Mouse (Mus musculus) lung, embryonic 14.5 days (tissue): ENCODE measurements at regions not wholly inside any gene's neighbourhood (a gene's known extent, or its start where the extent isn't known, plus 50 kb on each side); places are given as distances from the start of the nearest gene placed in this dataset.

Experiments used
- ATAC-seq: fragments of 200-750 bp; cut with Nextera tagmentation; 2 replicates; pipeline ENCODE4 v1.8.0; 2017; ENCODE audit warnings: mild to moderate bottlenecking, moderate TSS enrichment, moderate library complexity; ENCODE audit not compliant: insufficient read depth
- DNase-seq: peaks from one replicate; pipeline ENCODE4 v3.0.0-alpha.2; 2015
- H3K27ac ChIP-seq: fragments of 300-500 bp; sonication (generic); 2 replicates; pipeline ENCODE4 v1.5.1; 2014; ENCODE audit warnings: low read depth, mild to moderate bottlenecking, moderate library complexity
- H3K27me3 ChIP-seq: fragments of 300-500 bp; sonication (generic); 2 replicates; pipeline ENCODE4 v1.6.1; 2014; ENCODE audit warnings: low read length, control low read depth; ENCODE audit not compliant: insufficient read depth
- H3K36me3 ChIP-seq: fragments of 300-500 bp; sonication (generic); 2 replicates; pipeline ENCODE4 v1.6.1; 2014; ENCODE audit warnings: control low read depth; ENCODE audit not compliant: insufficient read depth
- H3K4me1 ChIP-seq: fragments of 300-500 bp; sonication (generic); 2 replicates; pipeline ENCODE4 v1.6.1; 2014; ENCODE audit warnings: antibody characterized with exemption, control low read depth; ENCODE audit not compliant: insufficient read depth
- H3K4me2 ChIP-seq: fragments of 300-500 bp; sonication (generic); 2 replicates; pipeline ENCODE4 v1.6.1; 2014; ENCODE audit warnings: mild to moderate bottlenecking
- H3K4me3 ChIP-seq: fragments of 300-500 bp; sonication (generic); 2 replicates; pipeline ENCODE4 v1.5.1; 2014; ENCODE audit warnings: low read depth, low read length
- H3K9ac ChIP-seq: fragments of 300-500 bp; sonication (generic); 2 replicates; pipeline ENCODE4 v1.6.1; 2014
- H3K9me3 ChIP-seq: fragments of 300-500 bp; sonication (generic); 2 replicates; pipeline ENCODE4 v1.6.1; 2016; ENCODE audit warnings: low read depth, low read length, control low read depth
- CTCF ChIP-seq: IDR thresholded peaks from 2 replicates; pipeline ENCODE4 v1.5.1; 2016; ENCODE audit warnings: antibody characterized with exemption, low read depth
- WGBS: fragments of 180-500 bp; shearing (Covaris S2); extraction: QIAGEN DNeasy Blood & Tissue Kit; methylation state at CpG from one replicate; pipeline ENCODE4 v1.1.7; 2014; 5-methylcytosine and 5-hydroxymethylcytosine counted together

- DNase-seq, result peak; percentile 63
- H3K4me2 ChIP-seq, result no peak overlapping the region
- no peaks in the 10 kb centered on the region for H3K4me1 ChIP-seq
- ATAC-seq, result peak; percentile 52; the same call in 1 of the 2 replicates
- no peak overlapping the region for H3K27ac ChIP-seq
- H3K9ac ChIP-seq, result no peak overlapping the region
- WGBS, result 19% methylated on average over 7 of the region's 7 CpGs
- H3K36me3 ChIP-seq, result no peaks in the 10 kb centered on the region
- no peaks in the 10 kb centered on the region for H3K9me3 ChIP-seq
- no peak for TF ChIP-seq CTCF
- H3K4me3 ChIP-seq, result no peak overlapping the region
- peaks cover 5% of the 10 kb centered on the region; the same call in 1 of the 2 replicates for H3K27me3 ChIP-seq
Observed at GRCm38 (mm10) chr4:124035192-124035591, 117.4 kb upstream of the 4930535I16Rik start.

- no peak overlapping the region for H3K9ac ChIP-seq
- H3K9me3 ChIP-seq, result no peaks in the 10 kb centered on the region
- H3K4me2 ChIP-seq, result no peak overlapping the region
- DNase-seq, result no peak
- no peak for TF ChIP-seq CTCF
- no peak overlapping the region for H3K4me3 ChIP-seq
- H3K36me3 ChIP-seq, result no peaks in the 10 kb centered on the region
- 72% methylated on average over 12 of the region's 12 CpGs for WGBS
- ATAC-seq, result no peak
- H3K4me1 ChIP-seq, result no peaks in the 10 kb centered on the region
- no peak overlapping the region for H3K27ac ChIP-seq
- no peaks in the 10 kb centered on the region; the same call in 1 of the 2 replicates for H3K27me3 ChIP-seq
Observed at GRCm38 (mm10) chr4:124028061-124028460, 110.2 kb upstream of the 4930535I16Rik start.

GRCm38 (mm10) chr4:124016401-124016800, 98.6 kb upstream of the 4930535I16Rik start:
- peak; percentile 56 for DNase-seq
- 57% methylated on average over 3 of the region's 3 CpGs for WGBS
- H3K27me3 ChIP-seq, result no peaks in the 10 kb centered on the region
- no peak for ATAC-seq
- no peak for TF ChIP-seq CTCF
- no peak overlapping the region for H3K27ac ChIP-seq
- no peak overlapping the region for H3K4me2 ChIP-seq
- H3K4me1 ChIP-seq, result no peaks in the 10 kb centered on the region
- H3K9ac ChIP-seq, result no peak overlapping the region
- no peak overlapping the region for H3K4me3 ChIP-seq
- H3K36me3 ChIP-seq, result no peaks in the 10 kb centered on the region
- no peaks in the 10 kb centered on the region for H3K9me3 ChIP-seq

GRCm38 (mm10) chr4:124015323-124015722, 97.5 kb upstream of the 4930535I16Rik start:
- Histone ChIP-seq H3K27me3 (no peaks in the 10 kb centered on the region), H3K27ac (no peak overlapping the region), H3K36me3 (no peaks in the 10 kb centered on the region), H3K4me3 (no peak overlapping the region), H3K4me2 (no peak overlapping the region), H3K9ac (no peak overlapping the region), H3K4me1 (no peaks in the 10 kb centered on the region), H3K9me3 (no peaks in the 10 kb centered on the region)
- no peak for ATAC-seq
- DNase-seq, result no peak
- WGBS, result 25% methylated on average over 6 of the region's 6 CpGs
- TF ChIP-seq CTCF, result no peak

GRCm38 (mm10) chr4:124012406-124012805, 94.6 kb upstream of the 4930535I16Rik start:
- no peaks in the 10 kb centered on the region for H3K36me3 ChIP-seq
- no peak overlapping the region for H3K4me3 ChIP-seq
- no peaks in the 10 kb centered on the region for H3K9me3 ChIP-seq
- no peak overlapping the region for H3K9ac ChIP-seq
- H3K27me3 ChIP-seq, result no peaks in the 10 kb centered on the region
- H3K27ac ChIP-seq, result no peak overlapping the region
- 40% methylated on average over 6 of the region's 6 CpGs for whole genome bisulfite sequencing
- no peaks in the 10 kb centered on the region for H3K4me1 ChIP-seq
- no peak for TF ChIP-seq CTCF
- ATAC-seq (no peak), DNase-seq (no peak)
- H3K4me2 ChIP-seq, result no peak overlapping the region

GRCm38 (mm10) chr4:124008725-124009124, 90.9 kb upstream of the 4930535I16Rik start:
- H3K9me3 ChIP-seq, result no peaks in the 10 kb centered on the region
- H3K4me2 ChIP-seq, result no peak overlapping the region
- H3K9ac ChIP-seq, result no peak overlapping the region
- ATAC-seq (no peak), DNase-seq (no peak)
- H3K4me1 ChIP-seq, result peaks cover 9% of the 10 kb centered on the region
- no peak overlapping the region for H3K27ac ChIP-seq
- 92% methylated on average over 1 of the region's 1 CpGs for WGBS
- no peak for TF ChIP-seq CTCF
- no peaks in the 10 kb centered on the region for H3K27me3 ChIP-seq
- no peaks in the 10 kb centered on the region for H3K36me3 ChIP-seq
- H3K4me3 ChIP-seq, result no peak overlapping the region

- Histone ChIP-seq H3K4me1 (peaks cover 16% of the 10 kb centered on the region), H3K36me3 (no peaks in the 10 kb centered on the region), H3K4me2 (no peak overlapping the region), H3K27me3 (no peaks in the 10 kb centered on the region), H3K9ac (no peak overlapping the region), H3K4me3 (no peak overlapping the region), H3K9me3 (no peaks in the 10 kb centered on the region), H3K27ac (no peak overlapping the region)
- peak; percentile 57; the same call in 1 of the 2 replicates for ATAC-seq
- no peak for TF ChIP-seq CTCF
- 20% methylated on average over 17 of the region's 17 CpGs for WGBS
- DNase-seq, result peak; percentile 86
Observed at GRCm38 (mm10) chr4:124005626-124006315, 87.9 kb upstream of the 4930535I16Rik start.
